Mouse (Mus musculus): Measurements from ENCODE around the gene Tmcc3. TPM values are rescaled to one million over a fixed set of nuclear protein-coding genes. Genes with fewer than 3 reads are reported as not detected.

The Tmcc3 gene
- total RNA-seq, 2 experiments from 2014 or later, result 20.2 to 27.2 TPM

- no peak for DNase-seq (ENCODE audit: extremely low spot score in 1 of 2, low spot score in 2 of 2)
- no peak for TF ChIP-seq CTCF (IDR thresholded peaks at IDR 0.05)
- Histone ChIP-seq H3K27ac (no peak overlapping the region), H3K4me3 (no peak overlapping the region)
- intact Hi-C loops (cut with DNase I), result no loop called here
Observed at GRCm38 (mm10) chr10:94489509-94489908, 177.8 kb downstream of the Tmcc3 start.

GRCm38 (mm10) chr10:94491006-94491405 is 179.3 kb downstream of the Tmcc3 start:
- no peak for DNase-seq (ENCODE audit: extremely low spot score in 1 of 2, low spot score in 2 of 2)
- Histone ChIP-seq H3K4me3 (no peak overlapping the region), H3K27ac (no peak overlapping the region)
- no peak for TF ChIP-seq CTCF (IDR thresholded peaks at IDR 0.05)
- intact Hi-C loops (cut with DNase I), result no loop called here

- intact Hi-C loops (cut with DNase I), result no loop called here
- Histone ChIP-seq H3K4me3 (no peak overlapping the region), H3K27ac (no peak overlapping the region)
- TF ChIP-seq CTCF (IDR thresholded peaks at IDR 0.05), result no peak
- DNase-seq (ENCODE audit: extremely low spot score in 1 of 2, low spot score in 2 of 2), result peak; percentile 44 to 55
Observed at GRCm38 (mm10) chr10:94494403-94494846, 182.7 kb downstream of the Tmcc3 start.

GRCm38 (mm10) chr10:94495496-94496235 is 183.9 kb downstream of the Tmcc3 start:
- H3K4me3 ChIP-seq, result no peak overlapping the region
- no peak overlapping the region for H3K27ac ChIP-seq
- no peak for DNase-seq (ENCODE audit: extremely low spot score in 1 of 2, low spot score in 2 of 2)
- TF ChIP-seq CTCF (IDR thresholded peaks at IDR 0.05), result no peak
- intact Hi-C loops (cut with DNase I), result no loop called here

GRCm38 (mm10) chr10:94496826-94497440 is 185.2 kb downstream of the Tmcc3 start:
- intact Hi-C loops (cut with DNase I), result no loop called here
- no peak for DNase-seq (ENCODE audit: extremely low spot score in 1 of 2, low spot score in 2 of 2)
- Histone ChIP-seq H3K27ac (no peak overlapping the region), H3K4me3 (no peak overlapping the region)
- no peak for TF ChIP-seq CTCF (IDR thresholded peaks at IDR 0.05)

GRCm38 (mm10) chr10:94500210-94500876 is 188.6 kb downstream of the Tmcc3 start:
- Histone ChIP-seq H3K27ac (no peak overlapping the region), H3K4me3 (no peak overlapping the region)
- no peak for DNase-seq (ENCODE audit: extremely low spot score in 1 of 2, low spot score in 2 of 2)
- intact Hi-C loops (cut with DNase I), result no loop called here
- no peak for TF ChIP-seq CTCF (IDR thresholded peaks at IDR 0.05)

- DNase-seq (ENCODE audit: extremely low spot score in 1 of 2, low spot score in 2 of 2), result no peak
- Histone ChIP-seq H3K4me3 (no peak overlapping the region), H3K27ac (no peak overlapping the region)
- intact Hi-C loops (cut with DNase I), result no loop called here
- no peak for TF ChIP-seq CTCF (IDR thresholded peaks at IDR 0.05)
Observed at GRCm38 (mm10) chr10:94500877-94501273, 189.1 kb downstream of the Tmcc3 start.

GRCm38 (mm10) chr10:94501796-94502195 is 190.0 kb downstream of the Tmcc3 start:
- TF ChIP-seq CTCF (IDR thresholded peaks at IDR 0.05), result no peak
- no peak overlapping the region for H3K4me3 ChIP-seq
- intact Hi-C loops (cut with DNase I), result no loop called here
- no peak overlapping the region for H3K27ac ChIP-seq
- DNase-seq (ENCODE audit: extremely low spot score in 1 of 2, low spot score in 2 of 2), result no peak

- no peak for TF ChIP-seq CTCF (IDR thresholded peaks at IDR 0.05)
- DNase-seq (ENCODE audit: extremely low spot score in 1 of 2, low spot score in 2 of 2), result no peak
- no peak overlapping the region for H3K4me3 ChIP-seq
- intact Hi-C loops (cut with DNase I), result no loop called here
- H3K27ac ChIP-seq, result no peak overlapping the region
Observed at GRCm38 (mm10) chr10:94505248-94505772, 193.6 kb downstream of the Tmcc3 start.

GRCm38 (mm10) chr10:94508863-94509262 is 197.1 kb downstream of the Tmcc3 start:
- TF ChIP-seq CTCF (IDR thresholded peaks at IDR 0.05), result no peak
- intact Hi-C loops (cut with DNase I), result no loop called here
- no peak for DNase-seq (ENCODE audit: extremely low spot score in 1 of 2, low spot score in 2 of 2)
- Histone ChIP-seq H3K4me3 (no peak overlapping the region), H3K27ac (no peak overlapping the region)

- intact Hi-C loops (cut with DNase I), result no loop called here
- H3K4me3 ChIP-seq, result no peak overlapping the region
- TF ChIP-seq CTCF (IDR thresholded peaks at IDR 0.05), result no peak
- H3K27ac ChIP-seq, result no peak overlapping the region
- no peak for DNase-seq (ENCODE audit: extremely low spot score in 1 of 2, low spot score in 2 of 2)
Observed at GRCm38 (mm10) chr10:94512771-94513170, 201.0 kb downstream of the Tmcc3 start.

GRCm38 (mm10) chr10:94514091-94514505 is 202.3 kb downstream of the Tmcc3 start:
- H3K27ac ChIP-seq, result peak overlapping the region; percentile 33
- TF ChIP-seq CTCF (IDR thresholded peaks at IDR 0.05), result no peak
- no peak for DNase-seq (ENCODE audit: extremely low spot score in 1 of 2, low spot score in 2 of 2)
- intact Hi-C loops (cut with DNase I), result loop anchor here (2.0 kb wide), 2 partner anchors 87 to 93 kb away; no protein-coding TSS in a partner anchor
- H3K4me3 ChIP-seq, result peak overlapping the region; percentile 61
